Mouse (Mus musculus): ENCODE results near the gene Tagap1. TPM values are rescaled to one million over a fixed set of nuclear protein-coding genes. Genes with fewer than 3 reads are reported as not detected.
"Not testable (repeated sequence)": the region's sequence is repeated elsewhere in the genome, so short reads cannot be mapped to it uniquely, and the experiment has no call there.

Gene Tagap1
- total and polyA plus RNA-seq, 3 experiments = 8.1 to 10.2 (median 8.6) TPM

GRCm38 (mm10) chr17:6947984-6948768 lies 12.8 kb downstream of the Tagap1 start, which contains the start of gene Rsph3b:
Gene Rsph3b (minus strand): TSS chr17:6948682.
- Histone ChIP-seq H3K27ac (peak within 1 kb of the TSS; percentile 91), H3K4me3 (peak within 1 kb of the TSS; percentile 76), H3K9ac (ENCODE audit: low read depth, low read length) (peak within 1 kb of the TSS; percentile 84)
- WGBS = under 1% methylated on average over 73 of the region's 73 CpGs
- peak; percentile 88 to 91 for DNase-seq
- peak; percentile 27 for TF ChIP-seq CTCF (IDR thresholded peaks at IDR 0.05)
- 0 out of 2 replicates have a peak, but pooled peaks have one; percentile 28 for TF ChIP-seq POLR2A (IDR thresholded peaks at IDR 0.05; ENCODE audit: insufficient read depth, low read depth, low read length)
- H3K4me1 ChIP-seq (ENCODE audit: control insufficient read depth, insufficient read depth, low read length); H3K36me3 ChIP-seq (ENCODE audit: control insufficient read depth, insufficient read depth, low read length); H3K27me3 ChIP-seq (ENCODE audit: control insufficient read depth, insufficient read depth, low read length); H3K79me2 ChIP-seq (replicated peaks; ENCODE audit: control insufficient read depth, insufficient read depth, low read length); intact Hi-C loops (cut with DNase I): not testable (repeated sequence)

- H3K27me3 ChIP-seq (ENCODE audit: control insufficient read depth, insufficient read depth, low read length); H3K27ac ChIP-seq; H3K79me2 ChIP-seq (replicated peaks; ENCODE audit: control insufficient read depth, insufficient read depth, low read length); H3K9ac ChIP-seq (ENCODE audit: low read depth, low read length); H3K4me3 ChIP-seq; H3K36me3 ChIP-seq (ENCODE audit: control insufficient read depth, insufficient read depth, low read length); DNase-seq; intact Hi-C loops (cut with DNase I); H3K4me1 ChIP-seq (ENCODE audit: control insufficient read depth, insufficient read depth, low read length): not testable (repeated sequence)
- WGBS = no CpG with 5 or more reads among the region's 8 CpGs
Measured at GRCm38 (mm10) chr17:6947637-6947983, 13.3 kb downstream of the Tagap1 start.

GRCm38 (mm10) chr17:6942560-6942959 lies 18.4 kb downstream of the Tagap1 start:
- H3K4me1 ChIP-seq (ENCODE audit: control insufficient read depth, insufficient read depth, low read length); H3K4me3 ChIP-seq; H3K79me2 ChIP-seq (replicated peaks; ENCODE audit: control insufficient read depth, insufficient read depth, low read length); H3K27me3 ChIP-seq (ENCODE audit: control insufficient read depth, insufficient read depth, low read length); H3K9ac ChIP-seq (ENCODE audit: low read depth, low read length); DNase-seq; H3K36me3 ChIP-seq (ENCODE audit: control insufficient read depth, insufficient read depth, low read length); H3K27ac ChIP-seq; intact Hi-C loops (cut with DNase I): not testable (repeated sequence)
- no CpG with 5 or more reads among the region's 4 CpGs for WGBS

GRCm38 (mm10) chr17:6931625-6932024 lies 29.3 kb downstream of the Tagap1 start:
- DNase-seq; H3K4me1 ChIP-seq (ENCODE audit: control insufficient read depth, insufficient read depth, low read length); H3K79me2 ChIP-seq (replicated peaks; ENCODE audit: control insufficient read depth, insufficient read depth, low read length); H3K27me3 ChIP-seq (ENCODE audit: control insufficient read depth, insufficient read depth, low read length); intact Hi-C loops (cut with DNase I); H3K4me3 ChIP-seq; H3K9ac ChIP-seq (ENCODE audit: low read depth, low read length); H3K27ac ChIP-seq; H3K36me3 ChIP-seq (ENCODE audit: control insufficient read depth, insufficient read depth, low read length): not testable (repeated sequence)
- 92% methylated on average over 7 of the region's 7 CpGs for WGBS

- DNase-seq; intact Hi-C loops (cut with DNase I); H3K4me3 ChIP-seq; H3K4me1 ChIP-seq (ENCODE audit: control insufficient read depth, insufficient read depth, low read length); H3K36me3 ChIP-seq (ENCODE audit: control insufficient read depth, insufficient read depth, low read length); H3K27me3 ChIP-seq (ENCODE audit: control insufficient read depth, insufficient read depth, low read length); H3K27ac ChIP-seq; H3K79me2 ChIP-seq (replicated peaks; ENCODE audit: control insufficient read depth, insufficient read depth, low read length); H3K9ac ChIP-seq (ENCODE audit: low read depth, low read length): not testable (repeated sequence)
- WGBS = 84% methylated on average over 7 of the region's 7 CpGs
Measured at GRCm38 (mm10) chr17:6920351-6920894, 40.5 kb downstream of the Tagap1 start.

GRCm38 (mm10) chr17:6919388-6919787 lies 41.6 kb downstream of the Tagap1 start:
- intact Hi-C loops (cut with DNase I); H3K27ac ChIP-seq; H3K4me1 ChIP-seq (ENCODE audit: control insufficient read depth, insufficient read depth, low read length); H3K27me3 ChIP-seq (ENCODE audit: control insufficient read depth, insufficient read depth, low read length); DNase-seq; H3K9ac ChIP-seq (ENCODE audit: low read depth, low read length); H3K36me3 ChIP-seq (ENCODE audit: control insufficient read depth, insufficient read depth, low read length); H3K4me3 ChIP-seq; H3K79me2 ChIP-seq (replicated peaks; ENCODE audit: control insufficient read depth, insufficient read depth, low read length): not testable (repeated sequence)
- WGBS = 79% methylated on average over 3 of the region's 3 CpGs

GRCm38 (mm10) chr17:6915282-6915681 lies 45.7 kb downstream of the Tagap1 start:
- 94% methylated on average over 3 of the region's 4 CpGs for WGBS
- DNase-seq; H3K4me3 ChIP-seq; H3K27me3 ChIP-seq (ENCODE audit: control insufficient read depth, insufficient read depth, low read length); intact Hi-C loops (cut with DNase I); H3K9ac ChIP-seq (ENCODE audit: low read depth, low read length); H3K4me1 ChIP-seq (ENCODE audit: control insufficient read depth, insufficient read depth, low read length); H3K36me3 ChIP-seq (ENCODE audit: control insufficient read depth, insufficient read depth, low read length); H3K79me2 ChIP-seq (replicated peaks; ENCODE audit: control insufficient read depth, insufficient read depth, low read length); H3K27ac ChIP-seq: not testable (repeated sequence)

GRCm38 (mm10) chr17:6914066-6914465 lies 46.9 kb downstream of the Tagap1 start:
- H3K79me2 ChIP-seq (replicated peaks; ENCODE audit: control insufficient read depth, insufficient read depth, low read length); H3K27ac ChIP-seq; H3K9ac ChIP-seq (ENCODE audit: low read depth, low read length); H3K4me1 ChIP-seq (ENCODE audit: control insufficient read depth, insufficient read depth, low read length); H3K4me3 ChIP-seq; H3K36me3 ChIP-seq (ENCODE audit: control insufficient read depth, insufficient read depth, low read length); DNase-seq; H3K27me3 ChIP-seq (ENCODE audit: control insufficient read depth, insufficient read depth, low read length); intact Hi-C loops (cut with DNase I): not testable (repeated sequence)
- WGBS = 40% methylated on average over 2 of the region's 6 CpGs

Measured in heart, adult 2 months (tissue).